ENCODE assay signal across 18 mouse cellular contexts in genomic region chr10:96015738-96016137, GRCm38 (mm10).
DNase-seq lines count a peak whose midpoint lies in the region; ATAC-seq and TF ChIP-seq lines count a peak whose summit lies in the region.
"Had no signal": no experiment of that assay in that cellular context is flagged by ENCODE, and none has a peak within 500 bp of the region (broad histone marks: within the 10 kb centered on the region; RNA-seq: fewer than 3 reads in every experiment).

No protein-coding gene starts in this region.

- peak overlapping the region; percentile 27; the same call in 1 of the 2 replicates for H3K27ac ChIP-seq in MEL (ENCODE audit: control insufficient read depth, low read depth, low read length)
- H3K27ac ChIP-seq in forebrain, embryonic 12.5 days: no peak overlapping the region
- H3K27ac ChIP-seq in intestine, embryonic 16.5 days (ENCODE audit: low read length): no peak overlapping the region
- H3K27ac ChIP-seq: embryonic facial prominence, embryonic 13.5 days had no signal

- H3K79me2 ChIP-seq in MEL (ENCODE audit: control insufficient read depth, insufficient read depth, low read length, poor library complexity): no peaks in the 10 kb centered on the region

- DNase-seq in heart, adult 8-10 months (ENCODE audit: low spot score): peak; percentile 18
- no peak for DNase-seq in heart, postnatal 4 days
- peak; percentile 54 for DNase-seq in MEL (ENCODE audit: low read depth, low spot score)
- no peak for DNase-seq in thymus, postnatal 14 days
- DNase-seq: adrenal gland, postnatal 10 days; cerebellum, postnatal 14 days; gastrocnemius, postnatal 10 days; heart, postnatal 36 days; kidney, postnatal 14 days; right cerebral cortex, postnatal 25 days had no signal

- no peak for TF ChIP-seq RAD21 in MEL (IDR thresholded peaks at IDR 0.05; ENCODE audit: low read depth, low read length)

- H3K9ac ChIP-seq in MEL (ENCODE audit: control insufficient read depth, low read depth, low read length, poor library complexity, severe bottlenecking): no peak overlapping the region
- H3K9ac ChIP-seq in forebrain, embryonic 12.5 days: no peak overlapping the region
- no peak overlapping the region for H3K9ac ChIP-seq in intestine, embryonic 16.5 days (ENCODE audit: low read depth, low read length)
- H3K9ac ChIP-seq: embryonic facial prominence, embryonic 13.5 days had no signal

- H3K9me3 ChIP-seq in MEL (replicated peaks; ENCODE audit: insufficient read depth, low read length): no peaks in the 10 kb centered on the region
- no peaks in the 10 kb centered on the region for H3K9me3 ChIP-seq in forebrain, embryonic 12.5 days
- H3K9me3 ChIP-seq in intestine, embryonic 16.5 days (ENCODE audit: control insufficient read depth, low read length): no peaks in the 10 kb centered on the region
- H3K9me3 ChIP-seq: embryonic facial prominence, embryonic 13.5 days had no signal

- TF ChIP-seq POLR2A in MEL (IDR thresholded peaks at IDR 0.05; ENCODE audit: control insufficient read depth in 1 of 2, insufficient read depth in 1 of 2, low read depth in 1 of 2, low read length in 2 of 2, poor library complexity in 1 of 2): no peak

- ATAC-seq in common myeloid progenitor, adult 5-6 weeks (replicated peaks; ENCODE audit: low read depth, poor library complexity, severe bottlenecking): peak; percentile 98
- ATAC-seq in monocyte, adult 5-6 weeks (replicated peaks; ENCODE audit: insufficient number of reproducible peaks, low FRiP score, low TSS enrichment, poor library complexity, severe bottlenecking): peak; percentile 84
- no peak for ATAC-seq in forebrain, embryonic 12.5 days (ENCODE audit: low FRiP score)
- ATAC-seq in intestine, embryonic 16.5 days: no peak
- ATAC-seq: forebrain, embryonic 16.5 days; intestine, postnatal 0 days had no signal

- peaks cover 6 to 12% of the 10 kb centered on the region in 2 experiments; a peak in 3 of 4 replicates for H3K4me1 ChIP-seq in MEL (ENCODE audit: control insufficient read depth in 1 of 2, insufficient read depth in 2 of 2, low read length in 2 of 2)
- H3K4me1 ChIP-seq in forebrain, embryonic 12.5 days: no peaks in the 10 kb centered on the region
- H3K4me1 ChIP-seq in intestine, embryonic 16.5 days (ENCODE audit: control insufficient read depth, insufficient read depth, low read length): no peaks in the 10 kb centered on the region
- H3K4me1 ChIP-seq: embryonic facial prominence, embryonic 13.5 days had no signal

- no peaks in the 10 kb centered on the region for H3K27me3 ChIP-seq in MEL (ENCODE audit: control insufficient read depth in 1 of 2, insufficient read depth in 2 of 2, low read length in 2 of 2)
- H3K27me3 ChIP-seq in forebrain, embryonic 12.5 days: no peaks in the 10 kb centered on the region
- H3K27me3 ChIP-seq in intestine, embryonic 16.5 days (replicated peaks; ENCODE audit: control insufficient read depth, insufficient read depth, low read length): no peaks in the 10 kb centered on the region
- H3K27me3 ChIP-seq: embryonic facial prominence, embryonic 13.5 days had no signal

- TF ChIP-seq EP300 in MEL (IDR thresholded peaks at IDR 0.05; ENCODE audit: low read depth in 1 of 2, low read length in 2 of 2): peak; percentile 61 to 72

- no peak for TF ChIP-seq CTCF in MEL (IDR thresholded peaks at IDR 0.05 in 2 of 3, conservative IDR thresholded peaks at IDR 0.05 in 1 of 3; ENCODE audit: control insufficient read depth in 1 of 3, insufficient read depth in 1 of 3, low read depth in 2 of 3, low read length in 3 of 3, poor library complexity in 1 of 3, severe bottlenecking in 1 of 3)

- no peak overlapping the region for H3K4me3 ChIP-seq in MEL (ENCODE audit: control insufficient read depth in 1 of 2, insufficient read depth in 1 of 2, low read depth in 2 of 2, low read length in 2 of 2)
- H3K4me3 ChIP-seq in forebrain, embryonic 12.5 days (replicated peaks): no peak overlapping the region
- H3K4me3 ChIP-seq in intestine, embryonic 16.5 days (ENCODE audit: low read length): no peak overlapping the region
- H3K4me3 ChIP-seq: embryonic facial prominence, embryonic 13.5 days had no signal

- H3K4me2 ChIP-seq in forebrain, embryonic 12.5 days: no peak overlapping the region
- no peak overlapping the region for H3K4me2 ChIP-seq in intestine, embryonic 16.5 days (ENCODE audit: low read depth, low read length)
- H3K4me2 ChIP-seq: embryonic facial prominence, embryonic 13.5 days; heart, embryonic 11.5 days had no signal

- H3K36me3 ChIP-seq in MEL (ENCODE audit: control insufficient read depth in 1 of 2, insufficient read depth in 2 of 2, low read length in 2 of 2): peaks cover 12 to 17% of the 10 kb centered on the region in 2 experiments
- H3K36me3 ChIP-seq in forebrain, embryonic 12.5 days (replicated peaks): peaks cover 24% of the 10 kb centered on the region
- H3K36me3 ChIP-seq in intestine, embryonic 16.5 days (ENCODE audit: control insufficient read depth, insufficient read depth, low read length): peaks cover 11% of the 10 kb centered on the region; the same call in 1 of the 2 replicates

TF ChIP-seq in MEL, 35 proteins besides CTCF, POLR2A, EP300 and RAD21:
- no peak; the same call in 1 of the 2 replicates for TF ChIP-seq SIN3A (IDR thresholded peaks at IDR 0.05; ENCODE audit: low read length)
- TF ChIP-seq TCF12 (IDR thresholded peaks at IDR 0.05; ENCODE audit: low read depth, low read length): peak; percentile 37; the same call in 1 of the 2 replicates
- peak; percentile 64 for TF ChIP-seq GATA1 (IDR thresholded peaks at IDR 0.05; ENCODE audit: low read depth, low read length)
- TF ChIP-seq E2F4 (IDR thresholded peaks at IDR 0.05; ENCODE audit: borderline replicate concordance, low read depth, low read length): no peak
- peak; percentile 99 for TF ChIP-seq ETS1 (IDR thresholded peaks at IDR 0.05; ENCODE audit: low read depth, low read length)
- no peak for TF ChIP-seq MYC (IDR thresholded peaks at IDR 0.05; ENCODE audit: low read depth, low read length)
- no peak for TF ChIP-seq USF1 (IDR thresholded peaks at IDR 0.05; ENCODE audit: low read depth, low read length)
- TF ChIP-seq NRF1 (IDR thresholded peaks at IDR 0.05; ENCODE audit: insufficient read depth, low read depth, low read length, poor library complexity, severe bottlenecking): no peak
- peak; percentile 89 for TF ChIP-seq RCOR1 (IDR thresholded peaks at IDR 0.05; ENCODE audit: low read depth, low read length)
- TF ChIP-seq HCFC1 (IDR thresholded peaks at IDR 0.05; ENCODE audit: low read depth, low read length): no peak
- TF ChIP-seq BHLHE40 (IDR thresholded peaks at IDR 0.05; ENCODE audit: borderline replicate concordance, low read depth, low read length): 0 out of 2 replicates have a peak, but pooled peaks have one; percentile 21

Comparison
In these comparisons a context has a peak if more than half of its experiments do, and no peak if none do; other contexts are left out.
1. DNase-seq: peak in heart, adult 8-10 months (single experiment) and MEL (single experiment); none in heart, postnatal 4 days (single experiment) and thymus, postnatal 14 days (single experiment).
2. ATAC-seq: peak in common myeloid progenitor, adult 5-6 weeks (single experiment) and monocyte, adult 5-6 weeks (single experiment); none in forebrain, embryonic 12.5 days (single experiment) and intestine, embryonic 16.5 days (single experiment).